Mouse (Mus musculus): ENCODE data around the gene Tom1l2.

Gene Tom1l2

DNA sequence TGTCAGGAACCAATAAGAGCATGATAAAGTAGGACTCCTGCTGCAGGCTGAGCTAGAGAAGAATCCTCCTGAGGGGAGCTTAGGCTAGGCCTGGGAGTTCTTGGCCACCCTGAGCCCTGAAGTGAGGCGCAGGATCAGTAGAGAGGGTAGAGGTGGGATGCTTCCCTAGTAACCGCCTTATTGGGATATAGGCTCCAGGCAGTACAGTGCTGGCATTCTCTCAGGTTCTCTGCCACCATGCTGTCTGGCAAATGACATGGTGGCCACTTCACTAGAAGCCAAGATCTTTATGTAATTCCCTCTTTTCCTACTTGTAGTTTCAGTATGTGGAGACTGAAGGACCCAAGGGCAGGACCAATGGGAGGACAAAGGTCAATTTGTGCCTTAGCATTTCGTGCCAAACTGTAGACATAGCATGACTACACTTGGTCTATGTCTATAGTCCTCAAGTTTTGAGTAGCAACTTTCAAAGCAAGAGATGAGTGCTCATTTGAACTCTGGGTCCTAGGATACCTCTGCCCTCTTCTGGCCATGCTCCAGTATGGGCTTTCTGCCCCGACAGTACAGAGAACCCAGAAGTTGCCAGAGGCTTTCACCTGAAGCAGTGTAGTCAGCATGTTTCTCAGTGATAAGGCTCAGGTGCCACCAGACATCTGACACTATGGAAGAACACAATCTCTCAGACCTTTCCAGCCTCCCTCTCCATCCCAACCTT, 87.3 kb downstream of the Tom1l2 start:
- DNase-seq (ENCODE audit: extremely low spot score): no peak

GRCm38 (mm10) chr11:60264651-60265050, 88.1 kb downstream of the Tom1l2 start:
- no peak for DNase-seq (ENCODE audit: extremely low spot score)

- no peak for DNase-seq (ENCODE audit: extremely low spot score)
Observed at GRCm38 (mm10) chr11:60262396-60262795, 90.3 kb downstream of the Tom1l2 start.

DNA sequence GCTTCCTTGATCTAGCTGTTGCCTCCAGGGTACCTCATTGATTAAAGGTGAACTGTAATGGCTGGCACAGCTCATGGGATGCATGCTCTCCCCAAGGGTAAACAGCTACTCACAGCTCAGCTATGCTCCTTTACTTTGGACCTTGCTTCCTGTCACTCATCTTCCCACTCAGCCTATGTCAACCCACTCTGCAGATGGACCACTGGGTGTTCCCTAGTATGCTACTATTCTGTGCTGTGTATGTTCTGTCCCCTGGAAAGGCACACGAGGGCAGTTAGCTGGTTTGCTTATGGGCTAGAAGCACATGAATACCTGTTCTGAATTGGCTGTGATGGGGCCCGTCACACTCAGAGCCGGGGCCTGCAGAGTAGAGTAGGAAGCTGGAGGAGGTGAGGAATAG, 92.0 kb downstream of the Tom1l2 start:
- no peak for DNase-seq (ENCODE audit: extremely low spot score)

DNA sequence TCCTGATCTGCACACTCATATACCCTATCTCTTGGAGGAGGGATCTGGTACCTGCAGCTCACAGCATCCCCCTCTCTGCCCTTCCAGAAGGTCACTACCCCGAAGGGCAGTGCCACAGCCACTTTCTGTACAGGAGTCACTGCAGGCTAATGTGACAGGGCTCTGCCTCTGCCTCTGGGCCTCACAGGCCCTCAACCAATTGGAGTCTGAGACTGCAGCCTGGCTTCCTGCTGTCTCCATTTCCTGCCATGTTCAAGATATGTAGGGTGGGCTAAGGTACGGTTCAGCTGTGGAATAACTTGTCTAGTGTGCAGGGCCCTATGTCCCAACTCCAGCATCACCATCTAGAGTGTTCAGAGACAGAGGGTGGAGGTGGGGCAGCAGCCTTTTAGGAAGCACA, 95.0 kb downstream of the Tom1l2 start:
- no peak for DNase-seq (ENCODE audit: extremely low spot score)

DNA sequence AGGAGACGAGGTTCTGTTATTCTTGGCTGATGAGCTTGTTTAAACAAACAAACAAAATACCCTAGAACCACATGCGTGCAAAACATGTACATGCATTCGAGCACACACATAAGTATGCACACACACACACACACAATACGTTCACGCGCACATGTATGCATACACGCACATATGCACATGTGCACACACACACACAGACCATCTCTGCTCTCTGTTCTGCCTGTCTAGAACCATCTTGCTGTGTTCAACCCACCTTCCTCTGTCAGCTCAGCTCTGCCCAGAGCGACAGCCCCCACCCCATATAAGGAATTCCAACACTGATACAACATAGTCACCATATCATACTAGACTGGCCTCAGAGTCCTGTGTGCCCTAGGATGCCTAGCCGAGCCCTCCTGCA, 96.0 kb downstream of the Tom1l2 start:
- no peak for DNase-seq (ENCODE audit: extremely low spot score)

DNA sequence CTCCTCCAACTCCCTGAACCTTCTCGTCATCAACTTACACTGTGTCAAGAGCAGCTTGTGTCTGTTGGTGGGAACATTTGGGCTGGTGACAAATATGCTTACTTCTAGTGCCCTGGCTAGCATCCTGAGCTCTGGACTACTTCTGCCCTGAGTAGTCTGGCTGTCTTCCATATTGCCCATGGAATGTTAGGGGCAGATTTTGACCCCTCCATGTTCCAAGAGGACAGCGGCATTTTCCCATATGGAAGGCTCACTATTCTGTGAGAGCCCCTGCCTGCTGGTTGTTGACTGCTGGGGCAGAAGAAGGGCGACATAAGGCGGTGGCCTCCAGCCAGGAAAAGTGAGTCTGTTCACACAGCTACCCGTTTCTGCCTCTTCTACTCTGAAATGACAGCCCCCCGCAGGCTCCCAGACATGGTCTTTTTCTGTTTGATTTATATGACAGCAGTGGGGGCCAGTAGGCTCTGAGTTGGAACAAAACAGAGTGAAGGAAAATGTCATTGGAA, 96.5 kb downstream of the Tom1l2 start:
- no peak for DNase-seq (ENCODE audit: extremely low spot score)

DNA sequence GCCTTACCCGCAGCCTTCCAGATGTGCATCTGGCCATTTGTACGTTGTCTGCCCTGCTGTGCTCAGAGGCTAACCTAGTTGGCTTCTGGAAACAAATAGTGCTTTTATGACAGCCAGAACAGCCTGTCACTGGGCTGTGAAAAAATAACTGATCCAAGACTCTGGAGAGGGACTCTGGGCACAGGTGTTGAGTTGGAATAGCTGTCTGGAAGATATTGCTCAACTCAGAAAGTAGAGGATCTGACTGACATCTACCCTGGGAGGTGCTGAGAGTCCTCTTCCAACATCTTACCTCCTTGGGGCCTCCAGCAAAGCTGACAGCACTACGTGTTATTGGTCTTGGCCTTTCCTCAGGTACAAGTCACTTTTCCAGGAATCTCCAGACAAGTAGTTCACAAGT, 97.1 kb downstream of the Tom1l2 start:
- DNase-seq (ENCODE audit: extremely low spot score): no peak

GRCm38 (mm10) chr11:60255181-60255580, 97.5 kb downstream of the Tom1l2 start:
- no peak for DNase-seq (ENCODE audit: extremely low spot score)

GRCm38 (mm10) chr11:60254308-60254707, 98.4 kb downstream of the Tom1l2 start:
- no peak for DNase-seq (ENCODE audit: extremely low spot score)

GRCm38 (mm10) chr11:60253546-60253945, 99.2 kb downstream of the Tom1l2 start:
- DNase-seq (ENCODE audit: extremely low spot score): no peak

DNA sequence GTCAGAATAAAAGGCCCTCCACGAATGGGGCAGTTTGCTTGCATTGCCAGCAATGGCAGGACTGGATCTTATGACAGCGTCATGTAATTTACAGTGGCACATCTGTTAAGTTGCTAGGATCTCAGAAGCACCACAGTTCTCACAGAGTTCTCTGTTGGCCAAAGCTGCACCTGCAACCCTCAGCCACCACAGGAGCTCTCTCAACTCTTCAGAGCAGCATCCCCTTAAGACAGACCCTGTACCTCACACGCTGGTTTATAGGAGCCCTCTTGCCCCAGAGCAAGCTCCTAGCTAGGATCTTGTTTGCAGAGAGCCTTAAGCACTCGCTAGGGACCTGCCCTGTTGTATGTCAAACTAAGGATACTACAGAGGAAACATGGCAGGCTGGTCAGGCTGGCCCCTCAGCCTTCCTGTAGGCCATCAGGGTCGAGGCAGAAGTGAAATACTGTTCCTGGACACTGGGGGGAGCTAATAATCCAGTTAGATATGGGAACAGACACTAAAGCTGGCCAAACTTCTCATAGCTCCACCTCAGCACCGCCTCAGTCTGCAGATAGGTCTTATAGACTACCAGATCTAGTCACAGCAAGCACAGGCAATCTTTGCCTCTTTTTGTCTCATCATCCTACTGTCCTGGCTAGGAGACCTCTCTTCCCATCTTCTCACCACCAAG, 101.6 kb downstream of the Tom1l2 start:
- DNase-seq (ENCODE audit: extremely low spot score): peak; percentile 67

- DNase-seq (ENCODE audit: extremely low spot score): no peak
Observed at GRCm38 (mm10) chr11:60249885-60250284, 102.8 kb downstream of the Tom1l2 start.

- no peak for DNase-seq (ENCODE audit: extremely low spot score)
Observed at GRCm38 (mm10) chr11:60248596-60249404, 103.9 kb downstream of the Tom1l2 start.

- no peak for DNase-seq (ENCODE audit: extremely low spot score)
Observed at GRCm38 (mm10) chr11:60247753-60248550, 104.8 kb downstream of the Tom1l2 start.

DNA sequence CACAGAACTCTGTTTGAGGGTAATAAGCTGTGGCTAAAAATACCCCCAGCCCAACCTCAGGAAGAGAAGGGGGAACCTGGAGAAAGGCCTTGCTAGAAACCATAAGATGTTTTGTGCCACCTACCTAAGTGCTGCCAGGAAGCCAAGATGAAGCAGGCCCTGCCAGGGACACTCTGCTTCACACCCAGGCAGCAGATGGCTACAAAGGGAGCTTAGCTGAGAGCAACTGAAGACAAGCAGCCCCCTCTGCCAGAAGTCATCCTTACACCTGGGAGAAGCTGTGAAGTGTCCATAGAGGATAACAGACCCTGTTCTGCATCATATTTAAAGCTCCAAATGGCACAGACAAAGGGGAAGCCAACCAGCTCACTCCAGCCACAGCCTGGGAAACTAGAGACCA, 106.6 kb downstream of the Tom1l2 start:
- DNase-seq (ENCODE audit: extremely low spot score): no peak

DNA sequence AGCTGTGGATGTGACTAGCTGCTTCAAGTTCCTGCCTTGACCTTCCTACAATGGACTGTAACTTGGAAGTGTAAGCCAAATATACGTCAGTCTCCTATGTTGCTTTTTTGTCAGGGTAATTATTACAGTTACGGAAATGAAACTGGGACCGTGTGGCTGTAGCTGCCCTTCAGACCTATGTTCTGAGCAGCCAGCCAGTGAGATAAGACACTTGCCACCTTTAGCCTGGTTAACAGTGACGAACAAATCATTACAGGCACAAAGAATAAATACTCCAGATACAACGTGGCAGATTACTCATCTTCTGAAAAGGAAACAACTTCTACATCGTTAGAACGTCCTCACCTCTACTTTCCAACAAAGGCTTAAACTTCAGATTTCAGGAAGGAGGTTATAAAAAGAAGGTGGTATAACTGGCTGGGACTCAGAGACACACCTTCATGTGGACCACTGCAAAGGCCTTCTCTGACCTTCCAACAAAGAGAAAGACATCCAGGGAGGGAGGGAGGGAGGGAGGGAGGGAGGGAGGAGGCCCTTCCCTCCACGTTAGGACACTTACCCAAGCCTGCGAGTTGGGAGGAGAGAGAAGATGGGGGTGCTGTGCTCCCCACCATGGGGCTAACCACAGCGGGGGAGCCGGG, 108.1 kb downstream of the Tom1l2 start:
- DNase-seq (ENCODE audit: extremely low spot score): no peak

DNA sequence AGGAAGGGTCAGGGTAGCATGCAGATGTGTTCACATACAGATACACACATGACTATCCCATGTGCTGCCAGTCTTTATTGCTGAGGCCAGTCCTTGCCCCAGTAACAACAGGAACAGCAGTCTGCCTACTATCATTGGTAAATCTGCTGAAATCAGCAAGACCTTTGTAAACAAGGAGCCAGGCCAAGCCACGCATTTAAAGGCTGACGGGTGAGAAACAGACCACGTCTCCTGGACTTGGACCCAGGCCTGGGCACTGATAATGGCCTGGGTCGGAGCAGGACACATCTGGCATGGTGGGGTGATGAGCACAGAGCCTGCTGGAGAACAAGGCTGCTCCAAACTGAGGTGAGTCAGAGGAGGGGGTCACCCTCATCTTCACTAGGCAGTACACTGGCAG, 112.2 kb downstream of the Tom1l2 start:
- no peak for DNase-seq (ENCODE audit: extremely low spot score)

GRCm38 (mm10) chr11:60235351-60235750, 117.4 kb downstream of the Tom1l2 start:
- DNase-seq (ENCODE audit: extremely low spot score): no peak

DNA sequence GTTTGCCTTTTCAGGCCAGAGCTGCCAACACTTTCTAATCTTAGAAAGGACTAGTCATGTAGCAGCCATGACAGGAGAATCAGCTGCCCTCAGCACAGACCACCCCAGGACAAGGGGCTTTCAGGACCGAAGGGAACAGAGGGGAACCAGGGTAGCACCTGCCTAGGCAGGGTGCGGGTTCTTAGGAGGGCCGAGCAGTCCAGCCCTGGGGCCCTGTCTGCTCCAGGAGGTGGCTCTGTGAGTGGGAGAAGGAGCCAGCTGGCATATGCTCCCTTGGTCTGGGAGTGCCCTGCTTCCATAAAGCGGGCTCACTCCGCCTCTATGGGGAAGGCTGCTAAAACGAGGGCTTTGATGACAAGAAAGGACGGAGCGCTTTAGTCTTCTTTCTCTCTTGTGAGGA, 119.5 kb downstream of the Tom1l2 start:
- no peak for DNase-seq (ENCODE audit: extremely low spot score)

DNA sequence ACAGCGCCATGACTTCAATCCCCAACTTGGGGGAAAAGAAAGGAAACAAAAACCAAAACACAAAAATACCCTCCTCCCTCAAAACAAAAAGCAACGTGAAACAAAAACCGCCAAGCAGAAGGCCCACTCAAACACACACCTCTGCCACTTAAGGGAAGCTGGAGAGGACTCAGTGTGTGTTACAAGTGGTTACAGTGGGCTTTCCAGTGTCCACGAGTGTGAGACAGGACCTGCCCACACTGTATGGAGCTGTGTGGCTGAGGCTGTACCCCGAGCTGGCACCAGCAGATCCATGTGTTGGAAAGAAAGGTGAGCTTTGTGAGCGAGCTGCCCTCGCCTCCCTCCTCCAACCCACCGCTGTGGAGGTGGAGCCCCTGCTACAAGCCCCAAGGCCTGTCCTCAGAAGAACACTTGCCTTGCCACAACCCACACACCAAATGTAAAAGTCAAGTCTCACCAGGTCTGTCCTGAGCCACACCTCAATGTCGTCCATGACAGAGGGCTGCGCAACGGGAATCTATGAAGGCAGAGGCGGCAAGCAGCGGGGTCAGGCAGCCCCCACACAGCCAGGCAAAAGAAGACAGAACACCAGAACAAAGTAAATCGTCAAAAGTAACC, 120.2 kb downstream of the Tom1l2 start:
- no peak for DNase-seq (ENCODE audit: extremely low spot score)
